Mouse (Mus musculus): ENCODE results near the gene Tas2r121. TPM values are rescaled to one million over a fixed set of nuclear protein-coding genes. Genes with fewer than 3 reads are reported as not detected.

Tas2r121 gene
- not detected in 2 replicates for polyA plus RNA-seq (2015; fragmentation: Nextera tagmentation; extraction: Ambion mirVana)

DNA sequence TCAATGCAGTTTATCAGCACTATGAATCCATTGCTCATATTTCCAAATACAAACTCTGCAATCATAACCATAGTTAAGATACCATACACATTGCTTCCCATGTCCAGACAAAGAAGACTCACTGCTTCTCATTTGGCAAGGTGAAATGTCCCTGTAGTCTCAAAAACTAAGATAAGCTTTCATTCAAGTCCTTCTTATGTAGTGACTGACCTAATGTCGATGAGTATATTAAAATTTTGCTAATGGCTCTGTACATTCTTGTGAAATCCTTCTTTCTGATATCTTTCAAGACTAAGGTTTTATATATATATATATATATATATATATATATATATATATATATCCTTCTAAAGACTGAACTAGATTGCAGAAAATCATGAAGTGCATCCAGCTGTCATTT lies at the start of gene Tas2r121:
TSS of gene Tas2r121 (minus strand) at position 101 of the 400 bp plus-strand sequence.

DNA sequence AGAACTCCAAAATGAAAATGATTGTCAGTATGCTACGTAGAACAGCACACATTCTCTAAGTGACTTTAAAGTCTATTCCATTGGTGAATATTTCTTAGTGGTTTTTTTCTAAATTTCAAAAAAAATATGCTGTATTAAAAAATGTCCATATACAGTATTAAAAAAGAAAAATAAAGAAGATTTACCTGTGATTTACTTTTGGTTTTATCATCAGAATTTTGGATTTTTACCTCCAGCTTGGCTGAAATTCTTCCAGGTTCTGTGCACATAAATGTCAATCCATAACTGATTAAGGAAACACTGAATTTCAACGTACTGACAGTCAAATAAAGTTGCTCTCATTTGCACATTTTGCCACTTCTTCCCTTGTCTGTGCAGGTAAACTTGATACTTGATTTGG lies 37.1 kb upstream of the Tas2r121 start, which contains the start of gene Tas2r115:
TSS of gene Tas2r115 (minus strand) at position 101 of the 400 bp plus-strand sequence.

DNA sequence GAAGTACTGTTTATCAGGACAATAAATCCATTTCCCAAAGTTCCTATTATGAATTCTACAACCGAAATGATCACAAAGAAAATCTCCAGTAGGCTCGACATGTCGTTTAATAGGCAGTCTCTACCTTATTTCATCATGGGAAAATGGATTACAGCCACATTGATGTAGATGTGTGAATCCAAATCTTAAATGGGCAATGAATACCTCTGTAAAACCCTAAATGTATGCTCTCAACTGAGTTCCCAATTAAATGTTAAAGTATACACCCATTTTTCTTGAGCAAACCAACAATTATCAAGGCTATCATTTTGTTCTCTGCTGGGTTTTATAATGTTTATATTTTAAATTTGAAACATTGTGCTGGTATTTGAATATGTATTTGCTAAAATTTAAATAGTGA lies 11.0 kb upstream of the Tas2r121 start, which contains the start of gene Tas2r122:
TSS of gene Tas2r122 (minus strand) at position 101 of the 400 bp plus-strand sequence.

DNA sequence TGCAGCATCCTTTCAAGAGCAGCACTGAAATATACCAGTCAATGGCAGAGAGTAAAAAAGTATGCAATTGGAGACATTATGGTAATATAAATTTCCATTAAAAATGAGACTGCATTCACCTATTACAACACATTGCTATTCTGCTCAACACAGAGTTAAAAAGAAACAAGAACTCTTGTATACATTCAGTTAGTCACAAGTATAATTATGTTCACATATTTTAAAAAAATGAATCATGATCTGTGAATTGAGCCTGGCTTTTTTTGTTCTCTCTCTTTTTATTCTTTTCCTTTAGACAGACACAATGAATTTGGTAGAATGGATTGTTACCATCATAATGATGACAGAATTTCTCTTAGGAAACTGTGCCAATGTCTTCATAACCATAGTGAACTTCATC lies 44.2 kb downstream of the Tas2r121 start, which contains the start of gene Tas2r120:
TSS of gene Tas2r120 (plus strand) at position 301 of the 400 bp plus-strand sequence.

DNA sequence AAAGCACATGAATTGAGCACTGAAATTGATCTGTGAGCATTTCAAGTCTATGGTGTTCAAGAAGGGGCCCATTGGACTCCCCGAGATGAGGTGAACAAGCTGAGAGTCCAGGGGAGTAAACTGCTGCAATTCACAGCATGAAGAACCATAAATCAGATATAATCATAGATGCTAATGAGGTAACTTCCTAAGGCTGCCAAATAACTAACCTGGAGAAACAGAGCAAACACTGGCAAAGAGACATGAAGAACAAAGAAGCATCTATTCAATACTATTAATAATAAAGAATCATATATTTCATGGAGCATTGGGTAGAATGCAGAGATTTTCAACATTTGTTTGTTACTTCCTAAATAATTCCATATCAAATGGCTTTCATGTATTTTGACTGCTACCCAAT lies 49.4 kb downstream of the Tas2r121 start, which contains the start of gene A630073D07Rik:
TSS of gene A630073D07Rik (minus strand) at position 101 of the 400 bp plus-strand sequence.

Other genes starting within 250 kb of the Tas2r121 start
- gene Prh1, start 131.2 kb downstream of the Tas2r121 start, polyA plus RNA-seq (2015; fragmentation: Nextera tagmentation; extraction: Ambion mirVana): not detected in 2 replicates
- gene Prp2, start 105.1 kb downstream of the Tas2r121 start, polyA plus RNA-seq (2015; fragmentation: Nextera tagmentation; extraction: Ambion mirVana): not detected in 2 replicates
- not detected in 2 replicates for gene A630073D07Rik, start 49.5 kb downstream of the Tas2r121 start, polyA plus RNA-seq (2015; fragmentation: Nextera tagmentation; extraction: Ambion mirVana)
- not detected in 2 replicates for gene Tas2r120, start 44.1 kb downstream of the Tas2r121 start, polyA plus RNA-seq (2015; fragmentation: Nextera tagmentation; extraction: Ambion mirVana)
- not detected in 2 replicates for gene Tas2r122, start 10.9 kb upstream of the Tas2r121 start, polyA plus RNA-seq (2015; fragmentation: Nextera tagmentation; extraction: Ambion mirVana)
- not detected in 2 replicates for gene Tas2r115, start 37.0 kb upstream of the Tas2r121 start, polyA plus RNA-seq (2015; fragmentation: Nextera tagmentation; extraction: Ambion mirVana)
- gene Tas2r124, start 53.7 kb upstream of the Tas2r121 start, polyA plus RNA-seq (2015; fragmentation: Nextera tagmentation; extraction: Ambion mirVana): not detected in 2 replicates
- gene Tas2r102, start 61.1 kb upstream of the Tas2r121 start, polyA plus RNA-seq (2015; fragmentation: Nextera tagmentation; extraction: Ambion mirVana): not detected in 2 replicates
- not detected in 2 replicates for gene Tas2r136, start 77.2 kb upstream of the Tas2r121 start, polyA plus RNA-seq (2015; fragmentation: Nextera tagmentation; extraction: Ambion mirVana)
- not detected in 2 replicates for gene Tas2r117, start 101.8 kb upstream of the Tas2r121 start, polyA plus RNA-seq (2015; fragmentation: Nextera tagmentation; extraction: Ambion mirVana)
- not detected in 2 replicates for gene Tas2r123, start 146.1 kb upstream of the Tas2r121 start, polyA plus RNA-seq (2015; fragmentation: Nextera tagmentation; extraction: Ambion mirVana)
- gene Tas2r116, start 154.4 kb upstream of the Tas2r121 start, polyA plus RNA-seq (2015; fragmentation: Nextera tagmentation; extraction: Ambion mirVana): not detected in 2 replicates
- gene Tas2r110, start 167.0 kb upstream of the Tas2r121 start, polyA plus RNA-seq (2015; fragmentation: Nextera tagmentation; extraction: Ambion mirVana): not detected in 2 replicates
- not detected in 2 replicates for gene Tas2r113, start 192.0 kb upstream of the Tas2r121 start, polyA plus RNA-seq (2015; fragmentation: Nextera tagmentation; extraction: Ambion mirVana)
- gene Tas2r125, start 208.6 kb upstream of the Tas2r121 start, polyA plus RNA-seq (2015; fragmentation: Nextera tagmentation; extraction: Ambion mirVana): 0.34 and 0.42 TPM in 2 replicates